Mouse (Mus musculus) monocyte, adult 59 days (primary cell): ENCODE measurements around the gene Amy2a2. TPM values are rescaled to one million over a fixed set of nuclear protein-coding genes. Genes with fewer than 3 reads are reported as not detected.

Experiments
- total RNA-seq, 2 experiments: library from RNA; stranded (reverse); gene quantifications; one replicate each; pipeline ENCODE4 v1.2.4; 2023

Amy2a2 gene
- total RNA-seq, result not detected

DNA sequence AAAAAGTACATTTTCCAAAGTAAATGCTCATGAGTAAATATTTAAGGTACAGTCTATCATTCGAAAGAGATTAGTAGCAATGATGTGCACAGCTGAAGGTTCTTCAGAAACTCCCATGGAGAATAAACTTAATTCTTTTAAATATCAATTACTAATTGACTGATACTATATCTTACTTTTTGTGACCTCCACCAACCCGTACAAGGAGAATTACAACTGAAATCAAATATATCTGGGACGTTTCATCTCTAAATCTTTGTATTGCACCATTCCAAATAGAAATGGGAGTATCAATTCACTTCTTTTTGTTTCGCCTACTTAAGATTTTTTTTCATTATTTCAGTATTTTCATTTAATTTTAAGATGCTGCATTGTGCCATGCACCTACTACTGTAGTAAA lies at the start of gene Amy2a2:
Gene Amy2a2 (minus strand): TSS at position 101 of the 400 bp plus-strand sequence.

DNA sequence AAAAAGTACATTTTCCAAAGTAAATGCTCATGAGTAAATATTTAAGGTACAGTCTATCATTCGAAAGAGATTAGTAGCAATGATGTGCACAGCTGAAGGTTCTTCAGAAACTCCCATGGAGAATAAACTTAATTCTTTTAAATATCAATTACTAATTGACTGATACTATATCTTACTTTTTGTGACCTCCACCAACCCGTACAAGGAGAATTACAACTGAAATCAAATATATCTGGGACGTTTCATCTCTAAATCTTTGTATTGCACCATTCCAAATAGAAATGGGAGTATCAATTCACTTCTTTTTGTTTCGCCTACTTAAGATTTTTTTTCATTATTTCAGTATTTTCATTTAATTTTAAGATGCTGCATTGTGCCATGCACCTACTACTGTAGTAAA lies 32.5 kb downstream of the Amy2a2 start, which contains the start of gene Amy2a3:
Gene Amy2a3 (minus strand): TSS at position 101 of the 400 bp plus-strand sequence.

Other genes starting within 250 kb of the Amy2a2 start
- gene Amy2a5, start 97.8 kb downstream of the Amy2a2 start, total RNA-seq, result 1 to 10 TPM in 1 of 2 experiments, under 1 TPM in 1; 0.13 to 2.1 TPM
- gene Amy2a4, start 65.2 kb downstream of the Amy2a2 start, total RNA-seq, result not detected
- gene Amy2a3, start 32.6 kb downstream of the Amy2a2 start, total RNA-seq, result not detected
- gene Amy2a1, start 175.8 kb upstream of the Amy2a2 start, total RNA-seq, result not detected